Mouse (Mus musculus) limb, embryonic 14.5 days (tissue): ENCODE measurements around the gene Foxn3. TPM values are rescaled to one million over a fixed set of nuclear protein-coding genes. Genes with fewer than 3 reads are reported as not detected.

ENCODE experiments used
- ATAC-seq: fragments of 200-750 bp; cut with Nextera tagmentation; 2 replicates; pipeline ENCODE4 v1.8.0; 2017; ENCODE audit warnings: low read depth, moderate number of reproducible peaks, moderate TSS enrichment; ENCODE audit not compliant: low FRiP score
- DNase-seq: peaks from one replicate; pipeline ENCODE4 v3.0.0-alpha.2; 2015; ENCODE audit warnings: low spot score
- H3K27ac ChIP-seq: fragments of 300-500 bp; sonication (generic); replicated peaks from 2 replicates; pipeline ENCODE4 v1.5.1; 2014; ENCODE audit warnings: low read depth, mild to moderate bottlenecking, low read length, moderate library complexity, mixed read lengths
- H3K27me3 ChIP-seq: fragments of 300-500 bp; sonication (generic); 2 replicates; pipeline ENCODE4 v1.6.1; 2014; ENCODE audit warnings: low read length, mixed read lengths; ENCODE audit not compliant: control insufficient read depth, insufficient read depth
- H3K36me3 ChIP-seq: fragments of 300-500 bp; sonication (generic); 2 replicates; pipeline ENCODE4 v1.6.1; 2014; ENCODE audit warnings: mild to moderate bottlenecking, low read length, moderate library complexity, mixed read lengths; ENCODE audit not compliant: control insufficient read depth, insufficient read depth
- H3K4me1 ChIP-seq: fragments of 300-500 bp; sonication (generic); 2 replicates; pipeline ENCODE4 v1.6.1; 2014; ENCODE audit warnings: antibody characterized with exemption, low read length, mixed read lengths; ENCODE audit not compliant: control insufficient read depth, insufficient read depth
- H3K4me2 ChIP-seq: fragments of 300-500 bp; sonication (generic); replicated peaks from 2 replicates; pipeline ENCODE4 v1.6.1; 2014; ENCODE audit warnings: low read depth, mild to moderate bottlenecking, low read length, moderate library complexity; ENCODE audit not compliant: severe bottlenecking
- H3K4me3 ChIP-seq: fragments of 300-500 bp; sonication (generic); replicated peaks from 2 replicates; pipeline ENCODE4 v1.5.1; 2014; ENCODE audit warnings: low read length
- H3K9ac ChIP-seq: fragments of 300-500 bp; sonication (generic); 2 replicates; pipeline ENCODE4 v1.6.1; 2014; ENCODE audit warnings: mild to moderate bottlenecking, low read depth, low read length, moderate library complexity; ENCODE audit not compliant: severe bottlenecking
- H3K9me3 ChIP-seq: fragments of 300-500 bp; sonication (generic); 2 replicates; pipeline ENCODE4 v1.6.1; 2016; ENCODE audit warnings: low read length; ENCODE audit not compliant: control insufficient read depth
- POLR2A ChIP-seq: fragments of 200-500 bp; IDR thresholded peaks from 2 replicates; pipeline ENCODE4 v1.8.0; 2012; ENCODE audit warnings: inconsistent platforms, mild to moderate bottlenecking, moderate library complexity, borderline replicate concordance; ENCODE audit not compliant: insufficient read depth, insufficient read length; ENCODE audit errors: extremely low read depth
- WGBS: fragments of 180-500 bp; shearing (Covaris S2); extraction: QIAGEN DNeasy Blood & Tissue Kit; methylation state at CpG from one replicate; pipeline ENCODE4 v1.1.7; 2014; 5-methylcytosine and 5-hydroxymethylcytosine counted together
- polyA plus RNA-seq, 2 experiments: library from polyadenylated mRNA; depleted of rRNA in 1 of 2; stranded (reverse) in 1 of 2; unstranded in 1 of 2; fragments of >200 nt; fragmentation: Nextera tagmentation in 1 of 2; extraction: Ambion mirVana in 1 of 2; gene quantifications; 2 replicates each; pipeline versions ENCODE4 v1.2.1 to v1.2.3; 2012 to 2014

Gene Foxn3
- polyA plus RNA-seq, 2 experiments, result 27.6 to 118 TPM

DNA sequence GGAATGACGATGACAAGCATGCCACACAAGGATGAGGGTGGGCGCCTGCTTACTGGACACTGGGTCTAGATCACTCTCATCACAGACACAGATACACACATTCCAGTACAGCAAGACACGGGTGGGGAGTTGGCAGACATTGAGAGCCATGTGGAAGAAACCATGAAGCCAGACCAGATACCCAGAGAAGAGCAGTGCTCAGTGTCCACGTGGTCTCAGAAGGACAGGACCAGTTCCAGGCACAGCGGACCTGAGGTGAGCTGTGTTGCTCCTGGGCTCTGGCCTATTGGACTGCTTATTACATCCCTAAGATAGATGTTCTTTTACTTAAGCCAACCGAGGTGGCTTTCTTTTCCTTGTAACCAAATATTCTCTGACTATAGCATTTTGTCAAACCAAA lies 188.0 kb downstream of the Foxn3 start:
- Histone ChIP-seq H3K36me3 (peaks cover 9% of the 10 kb centered on the region; the same call in 1 of the 2 replicates), H3K4me3 (no peak overlapping the region), H3K4me2 (no peak overlapping the region), H3K27ac (no peak overlapping the region), H3K9me3 (no peaks in the 10 kb centered on the region), H3K27me3 (no peaks in the 10 kb centered on the region), H3K9ac (no peak overlapping the region), H3K4me1 (no peaks in the 10 kb centered on the region)
- ATAC-seq (no peak), DNase-seq (no peak)
- no peak for TF ChIP-seq POLR2A
- WGBS, result 85% methylated on average over 6 of the region's 6 CpGs

DNA sequence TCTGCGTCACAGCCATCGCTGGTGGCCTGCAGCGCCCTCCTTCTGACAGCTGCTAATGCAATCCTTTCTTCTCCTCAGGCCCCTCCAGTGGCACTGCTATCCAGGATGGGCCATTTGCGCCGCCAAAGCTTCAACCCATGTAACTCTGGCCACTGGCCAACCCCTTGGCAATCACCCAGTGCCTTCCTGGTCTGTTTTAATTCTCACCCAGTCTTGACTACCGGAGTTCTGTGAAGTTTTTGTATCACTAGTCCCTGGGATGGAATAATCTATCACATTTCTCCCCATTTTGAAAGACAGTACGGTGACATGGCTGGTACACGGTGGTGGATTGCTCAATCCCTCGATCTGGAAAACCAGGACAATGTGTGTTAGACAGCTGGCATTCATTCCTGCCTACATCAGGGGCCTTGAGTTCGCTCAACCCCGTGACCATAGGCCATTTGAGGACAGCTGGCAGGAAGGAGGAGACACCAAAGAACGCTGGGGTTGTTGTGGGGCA lies 189.2 kb downstream of the Foxn3 start:
- no peak overlapping the region for H3K9ac ChIP-seq
- no peak overlapping the region for H3K4me3 ChIP-seq
- no peaks in the 10 kb centered on the region for H3K27me3 ChIP-seq
- H3K4me1 ChIP-seq, result no peaks in the 10 kb centered on the region
- DNase-seq, result no peak
- H3K36me3 ChIP-seq, result peaks cover 9% of the 10 kb centered on the region; the same call in 1 of the 2 replicates
- ATAC-seq, result peak; percentile 58; the same call in 1 of the 2 replicates
- no peaks in the 10 kb centered on the region for H3K9me3 ChIP-seq
- TF ChIP-seq POLR2A, result no peak
- no peak overlapping the region for H3K4me2 ChIP-seq
- WGBS, result 71% methylated on average over 12 of the region's 12 CpGs
- no peak overlapping the region for H3K27ac ChIP-seq

DNA sequence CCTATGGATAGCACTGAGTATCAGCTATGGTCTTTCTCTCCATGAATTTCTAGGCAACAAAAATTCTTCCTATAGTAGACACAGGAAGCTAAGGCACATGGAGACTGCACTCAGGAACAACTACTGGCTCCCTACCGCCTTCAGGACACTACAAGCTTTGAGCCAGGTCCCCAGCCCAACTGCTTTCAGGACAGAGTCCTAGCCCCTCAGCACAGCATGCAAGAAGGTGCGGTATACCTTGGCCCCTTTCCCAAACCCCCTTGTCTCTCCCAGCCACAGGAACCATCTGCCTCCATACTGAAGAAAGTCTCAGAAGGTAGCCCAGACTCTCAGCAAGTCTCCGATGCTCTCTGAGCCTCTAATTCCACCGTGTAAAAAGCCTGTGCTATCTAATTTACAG lies 189.8 kb downstream of the Foxn3 start:
- Histone ChIP-seq H3K9ac (no peak overlapping the region), H3K36me3 (peaks cover 9% of the 10 kb centered on the region; the same call in 1 of the 2 replicates), H3K27ac (no peak overlapping the region), H3K4me2 (no peak overlapping the region), H3K27me3 (no peaks in the 10 kb centered on the region), H3K9me3 (no peaks in the 10 kb centered on the region), H3K4me3 (no peak overlapping the region), H3K4me1 (no peaks in the 10 kb centered on the region)
- 77% methylated on average over 4 of the region's 4 CpGs for WGBS
- ATAC-seq (no peak), DNase-seq (no peak)
- no peak for TF ChIP-seq POLR2A

DNA sequence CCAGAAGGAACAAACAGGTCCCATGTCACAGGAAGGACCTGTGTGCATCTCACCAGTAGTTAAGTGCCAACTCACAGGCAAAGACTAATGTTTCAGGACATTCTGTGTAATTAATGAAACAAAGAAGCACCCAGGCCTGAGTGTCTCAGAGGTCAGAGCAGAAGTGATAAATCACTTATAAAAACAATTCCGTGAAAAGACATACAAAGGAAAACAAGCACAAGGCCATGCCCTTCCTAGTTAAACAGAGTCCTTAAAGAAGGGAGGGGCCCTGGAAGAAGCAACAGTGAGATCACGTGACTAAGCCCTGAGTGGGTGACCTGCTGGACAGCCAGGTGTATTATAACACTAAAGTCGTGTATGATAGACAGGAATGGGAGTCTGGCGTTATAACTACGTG lies 191.9 kb downstream of the Foxn3 start:
- H3K4me2 ChIP-seq, result no peak overlapping the region
- DNase-seq (no peak), ATAC-seq (no peak)
- no peak overlapping the region for H3K4me3 ChIP-seq
- no peaks in the 10 kb centered on the region for H3K9me3 ChIP-seq
- no peaks in the 10 kb centered on the region for H3K27me3 ChIP-seq
- H3K27ac ChIP-seq, result no peak overlapping the region
- H3K36me3 ChIP-seq, result peaks cover 9% of the 10 kb centered on the region; the same call in 1 of the 2 replicates
- no peak for TF ChIP-seq POLR2A
- H3K4me1 ChIP-seq, result peaks cover 4% of the 10 kb centered on the region; the same call in 1 of the 2 replicates
- 76% methylated on average over 5 of the region's 5 CpGs for WGBS
- H3K9ac ChIP-seq, result no peak overlapping the region

DNA sequence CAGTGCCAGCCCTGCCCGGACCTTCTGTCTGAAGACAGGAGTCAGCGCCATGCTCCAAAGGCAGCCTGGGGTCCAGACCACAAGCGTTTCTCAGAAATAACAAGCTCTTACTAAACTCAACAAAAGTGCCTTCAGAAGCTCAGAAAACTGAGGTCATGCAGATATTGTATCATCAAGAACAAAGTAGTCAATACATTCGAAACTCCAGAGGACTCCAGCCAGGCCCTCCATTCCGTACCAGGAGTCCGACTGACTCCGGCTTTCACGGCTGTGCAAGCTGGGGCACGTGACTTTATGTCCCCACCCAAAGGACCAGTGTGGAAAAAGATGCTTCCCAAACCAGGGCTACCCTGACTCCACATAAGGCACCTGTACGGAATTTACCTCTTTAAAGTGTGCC lies 195.1 kb downstream of the Foxn3 start:
- H3K36me3 ChIP-seq, result no peaks in the 10 kb centered on the region
- TF ChIP-seq POLR2A, result no peak
- H3K4me2 ChIP-seq, result no peak overlapping the region
- DNase-seq, result no peak
- no peak overlapping the region for H3K27ac ChIP-seq
- H3K9me3 ChIP-seq, result no peaks in the 10 kb centered on the region
- no peak overlapping the region for H3K9ac ChIP-seq
- no peaks in the 10 kb centered on the region for H3K27me3 ChIP-seq
- WGBS, result 91% methylated on average over 10 of the region's 10 CpGs
- ATAC-seq, result no peak
- H3K4me3 ChIP-seq, result no peak overlapping the region
- H3K4me1 ChIP-seq, result peaks cover 4% of the 10 kb centered on the region; the same call in 1 of the 2 replicates
